Mouse (Mus musculus) c-Kit-negative CD71-positive TER-119-positive erythroid progenitor cells, embryonic 14.5 days (primary cell): Measurements from ENCODE around the gene Gm42417.

Experiments used
- DNase-seq: peaks from one replicate; pipeline ENCODE4 v3.0.0-alpha.2; 2013; ENCODE audit warnings: low read depth, low spot score

Gene Gm42417

DNA sequence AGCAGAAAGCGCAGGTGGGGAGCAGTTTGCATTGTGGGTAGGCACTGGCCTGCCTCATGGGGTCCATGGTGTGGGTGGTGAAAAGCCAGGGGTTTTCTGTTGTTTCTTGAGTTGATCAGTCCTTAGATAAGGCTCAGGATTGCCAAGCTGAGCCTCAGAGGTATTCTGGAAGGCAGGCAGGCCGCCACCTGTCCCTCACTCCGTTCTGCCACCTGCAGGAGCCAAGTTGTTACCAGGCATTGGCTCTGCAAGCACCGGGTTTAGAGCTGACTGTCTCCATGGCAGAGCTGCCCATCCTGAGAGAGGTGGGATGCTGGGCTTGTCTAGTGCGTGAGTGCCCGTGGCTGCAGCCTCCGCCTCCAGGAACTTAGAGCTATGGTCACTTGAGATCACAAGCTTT is 17.0 kb downstream of the Gm42417 start:
- no peak for DNase-seq

DNA sequence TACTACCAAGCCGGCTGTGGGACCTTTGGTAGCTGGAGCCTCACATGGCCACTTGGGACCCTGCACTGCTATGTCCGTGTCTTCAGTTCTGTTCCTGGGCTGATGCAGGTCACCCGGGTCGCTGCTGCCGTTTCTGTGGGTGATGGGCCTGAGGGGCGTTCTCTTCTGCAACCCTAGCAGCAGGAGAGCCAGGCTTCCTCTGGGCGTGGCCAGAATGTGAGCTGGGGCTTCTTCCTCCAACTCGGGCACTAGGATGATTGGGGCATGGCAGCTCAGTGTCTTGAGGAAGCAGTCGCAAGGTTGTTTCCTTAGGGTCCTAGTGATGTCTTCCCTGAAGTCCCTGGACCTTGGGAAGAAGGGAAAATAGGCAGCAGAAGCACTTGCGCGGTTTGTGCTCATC is 19.6 kb downstream of the Gm42417 start:
- DNase-seq = no peak

DNA sequence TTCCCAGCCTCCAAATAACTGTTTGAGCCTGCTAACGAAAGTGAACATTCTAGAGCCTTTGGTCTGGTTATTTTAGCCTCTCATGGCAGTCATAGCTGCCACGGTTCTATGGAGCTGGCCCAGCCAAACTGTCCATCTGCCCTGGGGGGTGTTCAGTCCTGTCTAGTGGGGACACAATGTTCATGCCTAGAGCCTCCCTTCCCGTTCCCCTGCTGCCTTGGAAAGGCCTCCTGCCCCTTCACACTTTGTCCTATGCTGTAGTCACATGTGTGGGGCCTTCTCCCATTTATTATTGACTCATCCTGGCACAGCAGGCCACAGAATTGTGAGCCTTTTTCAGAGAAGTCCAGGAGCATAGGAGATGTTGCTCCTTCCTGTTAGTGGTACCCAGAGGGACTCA is 21.0 kb downstream of the Gm42417 start:
- no peak for DNase-seq

DNA sequence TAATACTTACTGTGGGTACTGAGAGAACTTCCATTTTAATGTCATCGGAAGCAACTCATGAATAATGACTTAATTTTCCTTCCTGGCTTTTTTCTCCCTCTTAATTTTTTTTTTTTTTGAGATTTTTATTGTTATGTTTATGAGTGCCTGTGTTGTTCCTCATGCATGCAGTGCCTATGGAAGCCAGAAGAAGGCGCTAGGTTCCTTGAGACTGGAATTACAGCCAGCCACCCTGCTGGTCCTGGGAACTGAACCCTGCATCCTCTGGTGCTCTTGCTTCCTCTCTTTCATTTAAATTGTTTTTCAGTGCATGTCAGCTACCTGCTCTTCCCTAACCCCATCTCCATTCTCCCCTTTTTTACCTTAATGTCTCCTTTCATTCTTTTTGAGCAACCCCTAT is 25.5 kb downstream of the Gm42417 start:
- DNase-seq = no peak

DNA sequence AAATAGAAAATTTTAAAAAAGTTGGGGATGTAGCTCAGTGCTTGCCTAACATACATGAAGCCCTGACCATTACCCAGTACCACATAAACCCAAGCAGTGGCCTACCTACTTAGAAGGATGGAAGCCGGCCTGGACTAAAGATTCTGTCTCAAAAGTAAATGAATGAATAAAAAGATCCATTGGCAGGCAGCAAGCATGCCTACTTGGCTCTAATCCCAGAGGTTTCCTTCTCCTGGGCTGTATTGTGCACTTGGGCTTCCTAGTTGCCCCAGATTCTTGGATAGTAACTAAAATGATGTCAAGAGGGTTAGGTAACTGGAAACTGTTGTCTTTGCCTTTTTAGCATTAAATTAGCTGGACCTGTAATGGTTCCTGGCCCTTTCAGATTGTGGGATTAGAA is 25.9 kb downstream of the Gm42417 start:
- no peak for DNase-seq

DNA sequence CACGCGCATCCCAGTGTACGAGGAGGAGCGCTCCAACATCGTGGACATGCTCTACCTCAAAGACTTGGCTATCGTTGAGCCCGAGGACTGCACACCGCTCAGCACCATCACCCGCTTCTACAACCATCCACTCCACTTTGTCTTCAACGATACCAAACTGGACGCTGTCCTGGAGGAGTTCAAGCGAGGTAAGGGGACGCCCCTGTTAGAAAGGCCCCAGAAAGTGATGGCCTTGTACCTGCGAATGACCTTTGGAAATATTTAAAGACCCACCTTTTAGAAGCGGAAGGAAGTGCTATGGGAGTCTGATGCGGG is 26.3 kb downstream of the Gm42417 start:
- DNase-seq = no peak

DNA sequence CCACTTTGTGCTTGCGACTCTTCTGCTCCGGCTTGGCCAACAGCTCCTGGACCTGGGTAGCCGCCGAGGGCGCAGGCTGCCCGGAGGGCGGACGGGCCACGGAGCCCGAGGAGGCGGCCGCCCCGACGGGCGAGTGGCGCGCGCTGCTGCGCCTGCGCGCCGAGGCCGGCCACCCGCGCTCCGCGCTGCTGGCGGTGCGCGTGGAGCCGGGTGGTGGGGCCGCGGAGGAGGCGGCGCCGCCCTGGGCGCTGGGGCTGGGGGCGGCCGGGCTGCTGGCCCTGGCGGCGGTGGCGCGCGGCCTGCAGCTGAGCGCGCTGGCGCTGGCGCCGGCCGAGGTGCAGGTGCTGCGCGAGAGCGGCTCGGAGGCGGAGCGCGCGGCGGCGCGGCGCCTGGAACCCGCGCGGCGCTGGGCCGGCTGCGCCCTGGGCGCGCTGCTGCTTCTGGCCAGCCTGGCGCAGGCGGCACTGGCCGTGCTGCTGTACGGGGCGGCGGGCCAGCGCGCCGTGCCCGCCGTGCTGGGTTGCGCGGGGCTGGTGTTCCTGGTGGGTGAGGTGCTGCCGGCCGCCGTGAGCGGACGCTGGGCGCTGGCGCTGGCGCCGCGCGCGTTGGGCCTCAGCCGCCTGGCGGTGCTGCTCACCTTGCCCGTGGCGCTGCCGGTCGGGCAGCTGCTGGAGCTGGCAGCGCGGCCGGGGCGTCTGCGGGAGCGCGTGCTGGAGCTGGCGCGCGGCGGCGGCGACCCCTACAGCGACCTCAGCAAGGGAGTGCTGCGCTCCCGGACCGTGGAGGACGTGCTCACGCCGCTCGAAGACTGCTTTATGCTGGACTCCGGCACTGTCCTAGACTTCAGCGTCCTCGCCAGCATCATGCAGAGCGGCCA is 26.9 kb downstream of the Gm42417 start:
- no peak for DNase-seq

DNA sequence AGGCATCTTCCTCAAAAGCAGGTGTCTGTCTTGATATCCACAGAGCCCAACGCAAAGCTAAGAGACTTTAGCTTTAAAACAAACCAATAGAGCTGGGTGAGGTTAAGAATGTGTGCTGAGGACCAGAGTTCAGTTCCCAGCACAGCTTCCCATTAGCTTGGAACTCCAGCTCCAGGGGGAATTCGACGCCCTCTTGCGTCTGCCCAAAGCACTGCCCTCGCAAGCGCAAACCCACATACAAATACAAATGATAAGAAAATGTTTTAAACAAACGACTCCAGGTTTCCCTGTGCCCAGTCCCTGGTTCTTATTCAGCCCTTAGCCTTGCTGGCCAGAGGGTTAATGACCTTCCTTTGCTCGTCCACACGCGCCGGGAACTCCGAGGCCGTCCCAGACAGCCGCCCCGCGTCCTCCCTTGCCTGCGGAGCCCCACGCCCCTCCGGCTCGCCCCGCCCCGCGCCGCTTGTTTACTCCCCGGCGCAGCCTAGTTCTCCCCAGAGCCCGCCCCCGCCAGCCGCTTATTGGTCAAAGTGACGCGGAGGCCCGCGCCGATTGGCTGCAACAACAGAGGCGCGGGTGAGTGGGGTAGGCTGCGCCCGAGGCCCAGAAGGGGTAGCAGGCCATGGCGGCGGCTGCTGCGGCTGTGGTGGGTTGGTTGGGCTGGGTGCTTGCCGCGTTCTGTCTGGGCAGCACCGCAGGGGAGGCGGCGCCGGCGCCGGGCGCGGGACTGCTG is 27.8 kb downstream of the Gm42417 start, which contains the start of gene Cnnm3:
Cnnm3 (plus strand) TSS at position 579 of the 733 bp plus-strand sequence.
- DNase-seq = peak; percentile 95

DNA sequence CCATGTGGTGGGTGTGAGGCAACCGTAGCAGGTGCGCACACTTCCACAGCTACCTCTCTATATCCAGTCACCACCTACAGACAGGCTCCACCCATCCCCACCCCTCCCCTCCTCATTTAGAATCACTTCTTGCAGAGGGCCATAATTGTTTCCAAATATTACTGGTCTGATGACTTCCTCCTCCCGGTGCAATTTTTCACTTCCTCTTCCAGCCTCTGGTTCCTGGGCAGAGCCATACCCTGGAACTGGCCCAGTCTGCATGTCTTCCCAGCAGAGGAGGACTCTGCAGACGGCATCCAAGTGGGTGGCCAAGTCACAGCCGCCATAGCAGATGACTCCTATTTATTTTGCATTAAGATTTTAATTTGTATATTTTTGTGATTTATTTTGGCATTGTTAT is 31.0 kb downstream of the Gm42417 start:
- DNase-seq = no peak

DNA sequence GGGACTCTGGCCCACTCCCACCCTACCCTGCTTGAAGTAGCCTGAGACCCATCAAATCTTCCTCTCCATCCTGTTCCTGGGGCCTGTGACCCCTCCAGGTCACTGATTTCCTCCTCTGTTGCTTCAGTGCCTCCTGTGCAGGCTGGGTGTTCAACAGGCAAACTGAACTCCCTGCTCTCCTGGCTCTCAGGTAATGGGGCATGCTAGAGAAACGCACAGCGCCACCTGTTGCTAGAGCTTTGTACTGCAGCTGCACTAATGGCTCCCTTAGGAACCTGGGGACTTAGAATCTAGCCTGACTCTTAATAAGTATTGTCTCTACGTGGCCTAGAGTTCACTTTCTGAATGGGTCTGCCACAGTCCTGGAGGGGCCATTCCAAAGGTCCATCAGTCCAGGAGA is 38.0 kb downstream of the Gm42417 start:
- peak; percentile 55 for DNase-seq

DNA sequence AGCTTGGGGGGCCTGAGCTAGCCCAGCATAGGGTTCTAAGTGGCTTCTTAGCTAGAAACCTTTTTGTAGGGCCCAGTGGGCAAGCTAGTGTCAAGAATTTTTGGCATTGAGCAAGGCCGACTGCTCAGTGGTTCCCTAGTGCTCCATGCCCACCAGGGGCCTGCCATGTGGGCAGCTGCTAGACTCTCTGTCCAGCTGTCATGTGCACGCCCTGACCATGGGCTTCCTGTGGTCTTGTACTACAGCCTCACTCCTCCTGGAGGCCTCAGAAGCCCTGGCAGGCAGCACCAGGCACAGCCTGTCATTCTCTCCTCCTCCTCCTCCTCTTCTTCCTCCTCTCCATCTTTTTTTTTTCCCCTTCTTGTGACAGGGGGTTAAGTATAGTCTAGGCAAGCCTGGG is 41.9 kb downstream of the Gm42417 start:
- no peak for DNase-seq

DNA sequence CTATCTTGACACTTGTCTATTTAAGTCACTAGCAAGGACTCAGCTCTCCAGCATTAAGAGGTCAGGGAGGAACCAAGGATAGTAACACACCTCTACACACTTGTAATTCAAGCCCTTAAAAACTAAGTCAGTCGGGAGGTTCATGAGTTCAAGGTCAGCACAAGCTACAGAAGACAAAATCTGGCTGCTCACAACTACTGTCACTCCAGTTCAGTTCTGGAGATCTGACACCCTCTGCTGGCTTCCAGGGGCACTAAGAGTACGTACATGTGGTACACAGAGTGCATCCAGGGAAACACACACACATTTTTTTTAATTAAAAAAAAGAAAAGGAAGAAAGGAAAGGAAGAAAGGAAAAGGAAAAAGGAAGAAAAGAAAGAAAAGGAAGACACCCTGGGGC is 42.5 kb downstream of the Gm42417 start:
- no peak for DNase-seq

DNA sequence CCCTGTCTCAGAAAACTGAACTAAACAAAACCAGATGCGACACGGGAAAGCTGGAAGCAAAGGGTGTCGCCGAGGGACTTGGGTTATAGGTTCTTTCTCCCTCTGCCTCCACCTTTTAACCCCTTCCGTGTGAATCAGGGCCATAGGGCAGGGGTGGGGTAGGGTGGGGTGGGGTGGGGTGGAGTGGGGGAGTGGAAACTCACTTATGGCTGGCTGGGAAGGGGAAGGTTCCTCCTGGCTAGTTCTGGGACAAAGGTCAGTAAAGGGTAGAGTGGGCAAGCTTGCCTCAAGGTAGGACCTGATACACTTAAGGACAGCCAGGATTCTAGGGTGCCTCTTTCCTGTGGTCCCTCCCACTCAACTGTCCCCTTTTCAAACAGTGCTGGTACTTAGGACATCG is 45.9 kb downstream of the Gm42417 start:
- no peak for DNase-seq

DNA sequence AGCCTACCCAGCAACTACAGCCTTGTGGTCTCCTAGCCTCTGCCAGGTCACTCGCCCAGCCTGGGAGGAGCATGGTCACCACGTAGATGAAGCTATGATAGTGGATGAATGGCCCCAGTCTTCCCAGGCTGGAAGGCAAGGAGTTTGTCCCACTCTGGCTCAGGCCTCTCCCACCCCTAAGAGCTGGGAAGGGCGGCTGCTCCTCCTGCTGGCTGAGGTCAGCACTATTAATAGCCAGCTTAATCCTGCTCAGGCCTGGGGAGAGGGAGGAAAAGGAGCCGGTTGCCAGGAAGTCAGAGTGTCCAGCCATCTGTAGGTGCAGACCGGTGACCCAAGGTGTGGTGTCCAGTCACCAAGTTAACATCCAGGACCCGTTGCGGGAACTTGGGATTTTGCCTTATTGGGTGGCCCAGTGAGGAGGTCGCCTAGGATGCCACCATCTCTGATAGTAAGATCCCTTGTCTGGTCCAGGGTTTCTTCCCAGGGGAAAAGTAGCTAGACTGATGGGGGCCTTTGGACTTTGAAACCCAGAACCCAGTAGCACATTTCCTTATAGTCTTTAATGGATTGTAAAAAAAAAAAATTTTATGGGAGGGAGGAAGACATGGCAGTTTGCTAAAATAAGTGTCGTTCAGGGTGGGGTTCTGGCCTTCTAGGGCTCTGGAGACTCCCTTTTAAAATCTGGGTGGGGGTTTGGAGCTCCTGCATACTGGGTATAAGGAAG is 46.7 kb downstream of the Gm42417 start:
- DNase-seq = no peak

DNA sequence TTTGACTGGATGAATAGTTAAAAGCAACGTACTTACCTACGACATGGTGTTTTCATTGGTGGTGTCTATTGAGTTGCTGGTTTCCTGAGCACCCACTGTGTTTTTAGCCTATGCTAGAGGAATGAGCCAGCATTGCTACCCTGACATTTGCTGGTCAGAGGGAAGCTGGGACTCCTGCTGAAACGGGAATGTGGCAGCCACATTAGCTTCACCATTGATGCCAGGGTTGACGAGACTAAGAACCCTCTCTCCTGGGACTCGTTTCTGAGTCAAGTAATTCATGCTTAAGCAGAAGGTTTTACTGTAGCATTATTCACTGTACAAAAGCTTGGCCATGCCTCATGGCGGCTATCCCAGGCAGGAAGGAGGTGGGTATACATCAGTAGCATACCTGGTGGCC is 49.6 kb downstream of the Gm42417 start:
- DNase-seq = no peak

DNA sequence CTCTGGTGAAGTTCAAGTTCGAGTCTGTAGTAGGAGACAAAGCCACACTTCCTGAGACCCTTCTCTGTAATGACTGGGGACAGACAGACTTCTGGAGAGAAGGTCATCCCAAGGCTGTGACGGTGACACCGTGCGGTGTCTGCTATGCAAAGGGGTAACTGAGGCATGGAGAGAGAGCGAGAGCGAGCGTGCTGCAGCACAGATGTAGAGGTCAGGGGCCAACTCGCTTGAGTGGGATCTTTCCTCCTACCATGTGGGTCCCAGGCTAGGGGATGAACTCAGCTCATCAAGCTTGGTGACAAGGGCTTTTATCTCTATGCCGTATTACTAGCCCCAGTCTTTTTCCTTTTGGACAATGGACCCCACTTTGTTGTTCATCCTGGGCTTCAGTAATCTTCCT is 52.1 kb downstream of the Gm42417 start:
- DNase-seq = no peak

DNA sequence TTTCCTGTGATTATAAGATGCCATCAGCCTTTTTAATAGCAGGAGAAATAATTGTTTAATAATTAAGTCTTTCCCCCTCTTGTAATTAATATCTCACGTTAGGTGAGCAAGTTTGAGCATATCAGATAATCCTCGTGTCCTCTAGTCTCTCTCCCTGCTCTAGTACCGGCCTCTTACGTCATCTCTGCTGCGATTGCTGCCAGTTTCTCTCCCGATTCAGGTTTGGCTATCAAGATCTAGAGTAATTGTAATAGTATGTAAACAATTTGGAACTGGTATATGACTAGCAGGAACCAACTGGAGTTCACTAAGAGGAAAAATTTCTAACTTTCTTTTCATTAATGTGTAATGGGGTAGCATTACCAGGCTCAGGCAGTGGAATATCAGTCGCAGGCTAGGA is 54.1 kb downstream of the Gm42417 start:
- DNase-seq = no peak

DNA sequence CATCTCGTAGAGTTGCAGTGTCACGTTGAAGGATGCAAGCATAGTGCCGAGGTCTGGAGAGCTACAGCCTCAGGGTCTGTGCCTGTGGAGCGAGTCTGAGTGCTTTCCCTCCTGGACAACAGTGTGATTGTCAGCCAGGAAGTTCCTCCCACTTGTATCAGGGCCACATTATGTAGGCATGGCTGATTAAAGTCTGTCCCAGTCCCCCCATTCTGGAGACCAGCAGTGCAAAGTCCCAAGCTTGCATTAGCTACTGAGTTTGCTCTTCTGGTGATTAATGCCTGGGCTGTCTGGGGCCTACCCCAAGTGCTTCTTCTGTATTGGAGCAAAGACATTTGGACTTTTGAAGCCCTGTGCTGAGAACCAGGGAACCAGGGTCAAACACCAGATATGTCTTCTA is 55.4 kb downstream of the Gm42417 start:
- DNase-seq = no peak
